Mouse (Mus musculus) activated CD4-positive, CD25-positive, alpha-beta regulatory T cell, adult 4 months (primary cell): ENCODE data around the gene Il17rd. TPM values are rescaled to one million over a fixed set of nuclear protein-coding genes. Genes with fewer than 3 reads are reported as not detected.

ENCODE experiments used
- ATAC-seq: one replicate; pipeline ENCODE4 v1.8.0; 2017
- polyA plus RNA-seq, 2 experiments: library from polyadenylated mRNA; unstranded; fragments of 100-300 nt; shearing (Covaris generic); gene quantifications; one replicate each; pipeline ENCODE4 v1.2.1; 2017

Gene Il17rd
- polyA plus RNA-seq, 2 experiments from 2014 or later, result 0.32 to 0.33 TPM

DNA sequence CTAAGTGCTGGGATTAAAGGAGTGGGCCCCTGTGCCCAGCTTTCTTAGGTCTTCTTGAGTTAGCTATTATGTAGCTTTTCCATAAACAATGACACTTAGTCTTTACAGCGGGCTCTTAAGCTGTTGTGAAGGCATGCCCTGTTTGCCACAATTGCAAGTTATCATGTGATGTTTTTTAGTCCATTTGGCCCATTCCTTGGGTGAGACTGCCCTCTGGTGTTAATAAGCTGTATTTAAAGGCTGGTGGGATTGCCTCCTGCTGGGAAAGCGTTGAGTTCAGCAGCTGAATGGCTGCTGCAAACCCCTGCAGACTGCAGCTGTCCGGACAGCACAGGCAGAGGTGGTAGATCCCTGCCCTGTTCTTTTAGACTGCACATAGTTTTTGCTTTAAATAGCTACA, 58.0 kb downstream of the Il17rd start:
- no peak for ATAC-seq

DNA sequence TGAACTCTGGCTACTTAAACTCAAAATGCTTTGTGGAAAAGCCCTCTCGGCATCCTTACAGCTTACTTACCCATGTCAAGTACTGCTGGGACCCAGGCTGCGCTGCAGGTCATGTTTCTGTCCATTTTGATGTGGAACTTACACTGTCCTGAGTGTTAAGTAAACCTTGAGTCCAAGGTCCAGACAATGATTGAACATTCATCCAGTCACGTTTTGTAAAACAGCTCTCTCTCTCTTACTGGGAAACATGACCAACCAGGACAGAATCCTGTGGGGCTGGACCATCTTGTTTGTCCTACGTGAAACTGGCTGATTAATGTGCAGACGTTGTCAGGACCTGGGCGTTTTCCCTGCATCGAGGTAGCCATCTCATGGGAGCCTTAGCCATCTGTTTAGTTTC, 63.0 kb downstream of the Il17rd start:
- ATAC-seq, result no peak

DNA sequence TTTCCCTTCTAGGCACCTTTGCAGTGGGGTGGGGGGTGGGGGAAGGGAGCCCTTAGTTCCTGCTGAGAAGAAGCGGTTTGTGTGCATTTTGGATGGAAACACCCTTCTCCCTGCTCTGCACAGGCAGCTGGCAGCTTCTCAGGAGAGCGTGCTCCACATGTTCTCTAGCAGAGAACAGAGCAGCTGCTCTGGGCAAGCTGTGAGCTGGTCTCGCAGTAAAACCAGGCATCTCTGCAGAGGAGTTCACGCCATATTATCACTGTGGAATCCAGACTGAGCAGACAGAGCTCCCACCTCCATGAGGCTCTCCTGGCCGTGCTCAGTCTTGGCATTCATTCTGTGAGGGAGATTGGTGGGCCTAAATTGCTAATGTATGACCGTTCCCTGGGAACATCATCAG, 64.0 kb downstream of the Il17rd start:
- no peak for ATAC-seq

DNA sequence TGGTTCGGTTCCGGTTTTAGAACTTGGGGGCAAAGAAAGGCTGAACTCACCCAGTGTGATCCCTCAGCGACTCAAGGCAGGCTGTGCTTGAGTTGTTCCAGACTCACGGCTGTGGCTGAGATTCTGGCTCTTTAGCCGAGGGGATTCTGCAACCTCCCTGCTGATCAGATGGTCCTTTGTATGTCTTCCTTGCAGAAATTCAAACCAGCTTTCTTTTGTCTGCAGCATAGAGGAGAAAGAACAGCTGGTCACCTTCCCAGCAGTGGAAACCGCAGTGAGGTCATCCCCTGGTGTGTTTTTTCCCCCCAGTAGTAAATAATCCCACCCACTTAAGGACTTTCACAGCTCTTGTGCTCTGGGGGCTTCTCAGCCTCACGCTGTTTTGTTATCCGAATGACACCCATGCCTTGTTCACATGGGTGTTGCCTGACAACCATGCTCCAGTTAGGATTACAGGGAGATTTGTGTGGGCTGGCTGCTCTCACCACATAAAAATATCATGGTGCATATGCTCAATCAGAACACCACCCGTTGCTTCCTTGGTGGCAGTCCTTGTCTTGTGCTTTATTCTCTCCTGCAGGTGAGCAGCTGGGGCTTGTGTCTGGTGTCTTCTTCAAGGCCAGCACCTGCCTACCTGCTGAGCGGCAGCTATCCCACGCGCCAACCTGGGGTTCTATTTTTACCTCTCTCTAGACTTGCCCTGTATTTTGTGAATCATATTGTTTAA, 67.2 kb downstream of the Il17rd start:
- ATAC-seq, result no peak

DNA sequence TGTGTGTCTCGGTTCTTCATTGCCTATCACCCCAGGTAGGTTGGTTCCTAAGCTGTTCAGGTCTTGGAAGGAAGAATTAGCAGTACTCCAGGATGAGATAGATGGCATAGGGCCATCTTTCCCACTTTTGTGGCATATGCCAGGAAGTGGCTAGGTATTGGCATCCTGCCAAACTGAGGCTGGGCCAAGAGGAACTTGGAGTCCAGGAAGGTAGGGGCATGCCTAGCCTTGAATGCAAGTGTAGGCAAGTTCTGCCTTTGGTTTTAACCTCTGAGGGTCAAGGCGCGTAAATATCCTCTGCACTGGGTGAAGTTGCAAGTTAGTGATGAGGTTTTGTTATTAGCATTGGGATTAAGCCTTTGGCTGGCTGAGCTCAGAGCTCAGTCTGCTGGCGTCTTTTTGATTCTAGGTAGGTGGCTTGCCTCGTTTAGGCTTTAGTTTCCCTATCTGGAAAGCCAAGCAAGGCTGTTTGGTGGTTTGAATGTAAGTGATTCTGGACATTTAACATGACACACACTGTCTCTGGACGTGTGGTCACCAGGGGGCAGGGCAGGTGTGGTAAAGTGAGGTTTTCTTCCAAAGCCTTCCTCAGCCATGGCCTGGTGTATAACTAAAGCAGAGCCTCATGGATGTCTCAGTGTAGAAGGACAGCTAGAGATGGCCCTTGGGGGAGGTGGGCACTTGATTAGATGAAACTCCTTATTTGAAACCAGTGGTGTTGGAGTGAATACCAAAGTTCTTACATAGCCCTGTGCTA, 70.2 kb downstream of the Il17rd start:
- ATAC-seq, result no peak

DNA sequence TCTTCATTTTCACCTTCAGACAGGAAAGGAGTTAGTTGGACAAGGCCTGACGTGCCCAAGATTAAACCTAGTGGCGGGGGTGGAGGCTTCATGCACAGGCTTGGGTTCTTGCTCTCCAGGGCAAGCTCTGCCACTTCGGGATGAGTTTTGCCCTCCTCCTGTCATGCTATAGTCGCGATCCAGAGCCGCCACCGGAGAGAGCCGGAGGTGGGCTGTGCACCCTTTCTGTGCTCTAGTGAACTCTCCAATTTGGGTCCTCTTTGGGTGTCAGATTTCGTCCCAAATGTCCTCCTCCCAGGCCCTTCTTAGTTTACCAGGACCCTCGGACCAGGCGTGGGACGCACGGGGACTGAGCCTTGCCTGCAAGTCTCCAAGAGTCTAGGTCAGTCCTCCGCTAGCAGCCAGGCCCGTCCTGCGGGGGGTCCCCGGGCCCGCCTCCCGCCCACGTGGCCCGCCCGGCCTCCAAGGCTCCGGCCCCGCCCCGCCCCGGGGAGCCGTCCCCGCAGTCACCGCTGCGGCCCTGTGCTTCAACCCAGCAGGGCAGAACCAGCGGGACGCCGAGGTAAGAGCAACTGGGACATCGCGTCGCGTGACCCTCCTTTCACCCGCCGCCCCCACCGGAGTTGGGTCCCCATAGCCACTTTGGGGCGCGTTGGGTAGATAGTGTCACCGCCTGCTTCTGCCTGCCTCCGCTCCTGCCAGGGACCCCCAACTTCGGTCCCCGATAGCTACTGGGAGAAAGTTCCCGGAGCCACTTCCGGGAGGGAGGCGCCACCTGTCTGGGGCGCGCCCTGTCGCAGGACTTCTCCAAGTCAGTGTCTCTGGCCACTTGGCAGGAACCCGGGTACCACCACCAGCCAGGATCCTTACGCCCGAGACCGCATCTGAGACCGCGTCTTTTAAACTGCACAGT, 75.9 kb downstream of the Il17rd start, which contains the start of gene Arhgef3:
Gene Arhgef3, plus strand, starts transcription at position 538 of the 913 bp plus-strand sequence.
- ATAC-seq, result no peak

DNA sequence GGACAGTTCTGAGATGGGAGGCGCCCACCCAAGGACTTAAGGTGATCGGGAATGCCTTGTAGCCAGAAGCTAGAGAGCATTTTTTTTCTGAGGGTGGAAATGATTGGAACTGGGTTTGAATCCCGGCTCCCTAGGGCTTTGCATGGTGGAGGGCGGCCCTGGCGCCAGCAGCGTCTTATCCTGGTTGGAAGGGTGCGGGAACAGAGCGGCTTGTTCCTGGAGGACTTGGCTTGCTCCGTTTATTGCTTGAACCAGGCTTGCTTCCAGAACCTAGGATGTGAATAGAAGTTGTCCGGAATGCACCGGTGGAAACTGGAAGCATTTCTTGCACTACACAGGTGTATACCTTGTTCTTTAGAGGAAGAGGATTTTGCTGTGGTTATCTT, 76.5 kb downstream of the Il17rd start:
- no peak for ATAC-seq

DNA sequence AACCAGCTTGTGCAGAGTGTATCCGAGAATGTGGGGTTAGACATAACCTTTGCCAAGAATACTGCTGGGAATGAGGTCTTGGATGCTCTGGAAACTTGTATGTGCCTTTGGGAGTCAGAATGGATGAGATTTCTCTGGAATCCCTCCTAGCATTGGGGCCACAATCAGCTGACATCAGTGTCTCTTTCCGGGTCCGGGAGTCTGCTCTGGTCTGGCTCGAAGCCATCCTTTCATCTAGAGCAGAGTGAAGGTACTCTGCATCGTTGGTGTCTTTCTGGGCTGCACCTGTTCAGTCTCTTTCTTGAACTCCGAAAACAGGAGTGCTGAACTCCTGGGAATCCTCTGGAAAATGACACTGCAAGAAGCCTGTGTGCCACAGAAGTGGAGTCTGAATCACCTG, 77.2 kb downstream of the Il17rd start:
- ATAC-seq, result no peak

DNA sequence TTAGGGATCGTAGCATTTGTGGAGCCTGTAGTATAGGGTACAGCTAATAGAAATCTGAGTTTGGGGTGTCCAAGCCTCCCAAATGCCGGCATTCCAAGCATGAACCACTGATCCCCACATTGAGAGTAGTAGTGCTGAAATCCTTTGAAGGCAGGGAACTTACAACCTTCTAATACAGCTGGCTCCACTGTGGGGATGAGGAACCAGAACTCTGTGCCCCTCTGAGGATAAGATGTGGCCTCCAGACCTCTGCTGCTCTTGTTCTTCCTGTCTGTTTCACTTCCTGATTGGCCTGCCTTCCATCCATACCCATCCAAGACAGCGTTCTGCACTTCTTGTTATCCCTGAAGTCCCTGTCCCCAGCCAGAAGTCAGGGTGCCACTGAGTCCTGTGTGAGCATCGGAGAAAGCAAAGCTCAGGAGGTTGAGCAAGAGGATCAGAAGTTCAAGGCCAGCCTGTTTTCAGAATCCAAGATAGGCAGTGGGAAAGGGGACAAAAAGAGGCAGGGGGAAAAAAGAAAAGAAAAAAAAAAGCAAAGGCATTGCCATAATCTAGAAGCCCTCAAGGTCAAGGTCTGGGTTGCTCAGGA, 77.9 kb downstream of the Il17rd start:
- no peak for ATAC-seq

DNA sequence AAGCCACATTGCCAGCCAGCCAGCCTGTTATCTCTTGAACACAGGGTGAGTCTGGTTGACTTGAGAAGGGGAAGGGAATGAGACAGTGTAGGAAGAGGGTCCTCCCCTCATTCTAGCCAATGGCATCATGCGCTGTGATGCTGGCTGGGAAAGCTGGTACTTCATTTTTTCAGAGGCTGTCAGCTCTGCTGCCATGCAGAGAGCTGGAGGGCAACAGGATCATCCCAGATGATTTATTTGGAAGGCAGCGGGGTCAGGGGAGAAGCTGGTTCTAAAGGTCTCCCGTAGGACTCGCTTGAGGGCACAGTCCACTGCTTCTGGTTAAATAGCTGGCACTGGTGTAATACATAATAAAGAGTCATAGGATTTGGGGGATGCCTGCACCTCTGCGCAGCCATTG, 79.8 kb downstream of the Il17rd start:
- ATAC-seq, result no peak

DNA sequence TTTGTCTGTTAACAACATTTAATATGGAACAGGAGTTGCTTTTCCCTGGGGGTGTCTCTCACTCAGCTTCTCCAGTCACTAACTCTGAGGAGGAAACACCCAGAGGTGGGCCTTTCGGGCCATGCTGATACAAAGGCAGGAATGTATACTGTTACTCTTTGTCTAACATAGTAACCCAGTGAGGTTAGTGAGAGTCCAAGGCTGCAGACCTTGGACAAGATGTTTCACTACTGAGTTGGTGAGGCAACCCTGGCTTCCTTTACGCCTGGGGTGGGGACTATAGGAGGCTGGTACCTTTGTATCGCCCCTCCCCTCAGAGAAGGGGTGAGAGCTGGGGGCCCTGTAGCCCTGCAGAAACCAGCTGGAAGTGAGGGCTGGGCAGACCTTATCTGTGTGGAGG, 83.9 kb downstream of the Il17rd start:
- no peak for ATAC-seq

DNA sequence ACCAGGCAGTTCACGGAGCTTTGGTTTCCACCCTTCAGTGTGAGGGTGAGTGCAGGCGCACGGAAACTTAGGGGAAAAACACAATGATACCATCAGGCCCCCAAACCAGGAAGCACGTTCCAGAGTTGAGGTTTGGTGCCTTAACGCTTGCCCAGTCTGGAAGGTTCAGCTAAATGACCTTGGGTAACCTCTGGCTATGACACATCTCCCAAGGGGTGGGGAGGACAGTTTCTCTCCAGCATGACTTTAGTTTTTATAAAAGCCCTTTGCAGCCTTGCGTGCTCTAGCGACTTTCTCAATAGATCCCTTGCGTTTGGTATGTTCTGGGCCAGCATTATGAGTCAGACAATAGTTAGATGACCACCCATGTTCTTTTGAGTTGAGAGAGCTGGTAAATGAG, 84.8 kb downstream of the Il17rd start:
- ATAC-seq, result no peak

DNA sequence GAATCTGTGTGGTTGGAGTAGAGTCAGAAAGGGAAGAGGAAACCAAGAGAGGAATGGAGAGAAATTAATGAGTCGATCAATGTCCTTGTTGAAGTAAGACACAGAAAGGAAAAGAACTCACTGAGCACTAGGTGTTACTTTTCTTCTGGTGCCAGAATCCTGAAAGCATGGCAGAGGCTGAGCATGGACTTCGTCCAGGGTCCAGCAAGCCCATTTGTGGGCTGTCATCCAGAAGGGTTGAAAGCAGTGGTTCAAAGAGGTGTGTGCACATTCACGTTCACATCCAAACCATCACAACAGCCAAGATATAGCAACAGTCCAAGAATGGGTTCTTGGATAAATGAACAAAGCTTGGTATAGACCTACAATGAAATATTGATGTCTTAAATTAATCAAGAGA, 91.3 kb downstream of the Il17rd start:
- ATAC-seq, result no peak

DNA sequence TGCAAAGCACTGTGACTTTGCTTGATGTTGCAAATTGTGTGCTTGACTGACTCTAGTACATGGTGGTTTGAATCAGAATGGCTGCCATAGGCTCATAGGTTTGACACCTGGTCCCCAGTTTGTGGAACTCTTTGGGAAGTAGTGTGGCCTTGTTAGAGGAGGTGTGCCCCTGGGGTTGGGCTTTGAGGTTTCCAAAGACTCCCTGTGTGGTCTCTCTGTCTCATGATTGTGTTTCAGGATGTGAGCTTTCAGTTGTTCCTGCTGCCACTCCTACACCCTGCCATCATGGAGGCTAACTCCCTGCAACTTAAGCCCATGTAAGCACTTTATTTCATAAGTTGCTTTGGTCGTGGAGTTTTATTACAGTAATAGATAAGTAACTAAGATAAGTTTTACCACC, 91.9 kb downstream of the Il17rd start:
- no peak for ATAC-seq

DNA sequence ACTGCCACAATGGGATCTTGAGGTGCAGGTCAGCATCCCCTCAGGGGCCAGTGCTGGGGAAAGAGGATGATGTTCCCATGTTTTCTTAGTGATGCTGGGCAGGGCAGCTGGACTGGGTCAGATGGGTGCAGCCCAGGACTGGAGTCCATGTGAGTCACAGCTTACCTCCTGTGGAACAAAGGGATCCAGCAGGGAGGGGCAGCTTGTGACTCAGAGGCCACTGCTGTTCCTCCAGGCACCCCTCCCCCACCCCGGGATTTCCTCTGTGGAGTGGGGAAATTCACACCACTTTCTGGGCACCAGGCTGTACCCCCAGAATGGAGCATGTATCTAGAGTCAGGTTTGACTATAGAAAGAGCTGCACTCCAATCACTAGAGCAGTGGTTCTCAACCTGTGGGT, 92.8 kb downstream of the Il17rd start:
- ATAC-seq, result no peak

DNA sequence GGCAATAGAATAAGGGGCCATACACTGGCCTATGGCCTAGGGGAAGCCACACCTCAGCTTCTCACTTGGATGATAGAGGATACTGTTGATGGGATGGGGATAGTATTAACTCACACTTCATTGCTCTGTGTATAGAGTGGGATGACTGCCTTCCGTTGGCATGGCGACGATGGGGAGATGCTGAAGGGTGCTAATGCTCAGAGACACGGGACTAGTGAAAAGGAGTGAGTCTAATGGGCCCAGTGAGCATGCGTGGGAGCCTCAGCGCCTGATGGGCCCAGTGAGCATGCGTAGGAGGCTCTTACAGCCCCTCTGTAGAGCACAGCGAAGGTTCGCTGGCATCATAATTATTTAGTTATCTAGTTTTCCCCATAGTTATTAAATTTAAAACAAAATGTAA, 100.2 kb downstream of the Il17rd start:
- ATAC-seq, result no peak

DNA sequence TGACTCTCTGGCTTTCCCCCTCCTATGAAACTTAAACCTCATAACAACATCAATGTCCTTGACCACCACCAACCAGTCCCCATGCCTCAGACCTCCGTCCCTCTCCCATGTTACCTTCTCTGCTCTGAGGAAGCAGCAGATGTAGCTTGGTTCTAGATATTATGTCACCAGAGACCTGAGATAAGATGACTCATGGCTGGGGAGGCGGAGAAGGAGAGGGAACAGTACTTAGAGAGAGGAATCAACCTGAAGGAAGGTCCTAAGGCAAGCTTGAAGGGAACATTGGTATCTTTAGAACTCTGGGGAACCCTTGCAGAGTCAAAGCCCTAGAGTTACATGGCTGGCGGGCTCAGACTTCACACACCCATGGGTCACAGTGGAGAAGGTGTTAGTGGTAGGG, 101.2 kb downstream of the Il17rd start:
- ATAC-seq, result no peak

DNA sequence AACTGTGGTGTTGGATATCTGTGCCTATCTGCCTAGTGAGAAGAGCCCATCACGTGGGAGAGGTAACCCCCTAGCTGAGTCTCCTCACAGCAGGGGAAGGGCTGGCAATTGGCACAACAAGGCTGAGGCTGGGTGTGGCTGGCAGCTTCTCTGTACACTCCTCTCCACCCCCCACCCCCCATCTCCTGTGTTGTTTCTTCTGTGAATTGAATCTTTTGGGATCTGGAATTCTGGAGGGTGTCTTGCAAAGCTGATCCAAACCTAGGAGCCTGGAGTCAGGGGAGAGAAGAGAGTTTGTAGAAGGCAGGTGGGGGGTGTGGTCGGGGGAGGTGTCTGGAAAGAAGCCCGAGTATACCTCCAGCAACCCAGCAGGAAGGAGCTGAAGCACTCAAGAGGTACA, 102.7 kb downstream of the Il17rd start:
- no peak for ATAC-seq

DNA sequence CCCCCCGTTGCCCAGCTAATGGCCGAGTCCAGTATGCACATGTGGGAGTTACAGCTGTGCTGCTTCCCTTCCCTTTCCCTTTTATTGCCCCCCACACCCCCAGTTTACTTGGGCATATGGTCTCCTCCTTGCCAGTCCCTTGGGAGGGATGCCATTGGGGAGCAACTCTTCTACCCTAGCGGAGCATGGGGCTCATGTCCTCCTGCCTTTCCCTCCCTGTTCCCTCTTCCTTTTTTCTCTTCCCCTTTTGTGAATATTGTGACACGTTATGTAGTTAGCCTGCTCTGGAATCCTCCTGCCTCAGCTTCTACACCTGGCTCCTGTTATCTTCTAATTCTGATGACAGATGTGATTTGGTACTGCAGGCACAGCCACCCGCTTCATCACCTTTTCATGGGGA, 103.9 kb downstream of the Il17rd start:
- ATAC-seq, result no peak

DNA sequence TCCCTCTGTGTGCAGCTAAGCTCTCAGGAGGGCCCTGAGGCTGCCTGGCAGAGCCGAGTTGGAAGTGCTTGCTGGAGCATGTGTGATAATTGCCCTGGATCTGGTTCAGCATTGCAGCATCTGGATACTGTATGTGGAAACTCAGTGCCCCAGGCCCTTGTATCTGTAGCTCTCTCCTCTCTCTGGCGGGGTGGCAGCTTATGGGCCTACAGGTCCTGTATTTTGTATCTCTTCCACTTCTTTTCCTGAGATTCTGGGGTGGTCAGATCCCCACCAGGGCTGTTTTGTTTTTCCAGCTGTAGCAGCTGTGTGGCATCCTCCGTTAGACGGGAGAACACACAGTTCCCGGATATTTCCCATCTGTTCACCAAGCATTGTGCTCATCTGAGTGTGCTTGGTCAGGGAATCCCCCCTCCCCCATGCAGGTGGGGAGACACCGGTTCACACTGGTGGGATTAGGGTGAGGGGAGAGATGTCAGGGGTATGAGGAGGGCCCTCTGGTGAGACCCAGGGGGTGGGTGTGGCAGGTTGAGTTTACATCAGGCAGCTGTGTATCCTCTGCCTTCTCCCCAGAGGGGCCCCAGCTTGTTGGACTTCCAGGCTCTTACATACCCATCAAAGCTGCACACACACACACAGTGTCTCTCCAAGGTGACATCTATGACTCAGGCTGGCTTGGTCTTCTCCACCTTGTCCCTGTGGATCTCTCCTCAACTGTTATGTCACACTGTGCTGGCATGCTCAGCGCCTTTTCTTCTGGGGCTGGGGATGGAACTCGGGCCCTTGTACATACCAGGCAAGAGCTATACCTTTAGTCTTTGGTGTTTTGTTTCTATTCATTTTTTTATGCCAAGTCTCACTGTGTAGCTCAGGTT, 106.7 kb downstream of the Il17rd start:
- ATAC-seq, result no peak

DNA sequence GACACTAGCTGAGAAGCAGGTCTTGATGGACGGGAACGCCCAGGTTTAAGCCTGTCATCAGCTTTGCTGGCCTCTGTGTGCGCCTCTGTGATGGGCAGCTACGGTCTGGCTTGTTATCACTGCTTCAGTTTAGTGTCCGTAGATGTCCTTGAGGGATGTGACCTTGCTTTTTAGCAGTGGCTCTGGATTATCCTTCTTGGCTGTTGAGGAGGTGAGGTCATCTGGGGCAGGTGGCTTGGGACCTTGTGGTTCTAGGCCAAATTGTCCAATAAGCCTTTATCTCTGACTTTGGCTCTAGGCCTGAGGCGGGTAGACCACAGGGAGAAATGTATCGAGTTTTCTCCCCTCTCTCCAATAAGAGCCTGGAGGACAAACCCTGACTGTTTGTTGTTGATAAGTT, 109.0 kb downstream of the Il17rd start:
- no peak for ATAC-seq

DNA sequence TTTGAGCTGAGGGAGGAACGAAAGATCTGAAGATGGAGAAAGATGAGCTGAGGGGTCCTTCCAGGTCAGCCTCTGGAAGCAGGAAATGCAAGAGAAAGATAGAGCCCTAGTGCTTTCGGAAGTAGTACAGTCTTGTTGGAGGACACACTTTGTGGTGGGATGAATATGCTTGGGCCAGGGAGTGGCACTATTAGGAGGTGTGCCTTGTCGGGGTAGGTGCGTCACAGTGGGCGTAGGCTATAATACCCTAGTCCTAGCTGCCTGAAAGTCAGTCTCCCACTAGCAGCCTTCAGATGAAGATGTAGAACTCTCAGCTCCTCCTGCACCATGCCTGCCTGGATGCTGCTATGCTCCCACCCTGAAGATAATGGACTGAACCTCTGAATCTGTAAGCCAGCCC, 110.7 kb downstream of the Il17rd start:
- ATAC-seq, result no peak
